Mouse (Mus musculus) neural tube, embryonic 11.5 days (tissue): ENCODE results near the gene Fcho2. TPM values are rescaled to one million over a fixed set of nuclear protein-coding genes. Genes with fewer than 3 reads are reported as not detected.
"Not testable (repeated sequence)": the region's sequence is repeated elsewhere in the genome, so short reads cannot be mapped to it uniquely, and the experiment has no call there.

Source experiments
- ATAC-seq: fragments of 200-750 bp; cut with Nextera tagmentation; 2 replicates; pipeline ENCODE4 v1.8.0; 2017; ENCODE audit warnings: moderate number of reproducible peaks, mild to moderate bottlenecking, moderate TSS enrichment, moderate library complexity; ENCODE audit not compliant: insufficient read depth, low FRiP score, low TSS enrichment
- DNase-seq: peaks from one replicate; pipeline ENCODE4 v3.0.0-alpha.2; 2015; ENCODE audit warnings: low spot score
- H3K27ac ChIP-seq: fragments of 300-500 bp; sonication (generic); 2 replicates; pipeline ENCODE4 v1.5.1; 2014; ENCODE audit warnings: low read depth, mild to moderate bottlenecking, low read length
- H3K27me3 ChIP-seq: fragments of 300-500 bp; sonication (generic); 2 replicates; pipeline ENCODE4 v1.6.1; 2014; ENCODE audit warnings: mild to moderate bottlenecking, low read length, mixed read lengths; ENCODE audit not compliant: control insufficient read depth, insufficient read depth
- H3K36me3 ChIP-seq: fragments of 300-500 bp; sonication (generic); 2 replicates; pipeline ENCODE4 v1.6.1; 2014; ENCODE audit warnings: mild to moderate bottlenecking, low read length, moderate library complexity, mixed read lengths; ENCODE audit not compliant: control insufficient read depth, insufficient read depth
- H3K4me1 ChIP-seq: fragments of 300-500 bp; sonication (generic); 2 replicates; pipeline ENCODE4 v1.6.1; 2014; ENCODE audit warnings: low read length, mixed read lengths; ENCODE audit not compliant: control insufficient read depth, insufficient read depth
- H3K4me2 ChIP-seq: fragments of 300-500 bp; sonication (generic); 2 replicates; pipeline ENCODE4 v1.6.1; 2014; ENCODE audit warnings: low read depth, mild to moderate bottlenecking, moderate library complexity
- H3K4me3 ChIP-seq: fragments of 300-500 bp; sonication (generic); 2 replicates; pipeline ENCODE4 v1.5.1; 2014; ENCODE audit warnings: low read depth, low read length
- H3K9ac ChIP-seq: fragments of 300-500 bp; sonication (generic); 2 replicates; pipeline ENCODE4 v1.6.1; 2014; ENCODE audit warnings: mild to moderate bottlenecking, low read length
- H3K9me3 ChIP-seq: fragments of 300-500 bp; sonication (generic); 2 replicates; pipeline ENCODE4 v1.6.1; 2016; ENCODE audit warnings: low read length; ENCODE audit not compliant: control insufficient read depth
- WGBS: fragments of 180-500 bp; shearing (Covaris S2); extraction: QIAGEN DNeasy Blood & Tissue Kit; methylation state at CpG from one replicate; pipeline ENCODE4 v1.1.7; 2014; 5-methylcytosine and 5-hydroxymethylcytosine counted together
- polyA plus RNA-seq: library from polyadenylated mRNA; unstranded; fragments of >200 nt; fragmentation: Nextera tagmentation; extraction: Ambion mirVana; gene quantifications from 2 replicates; pipeline ENCODE4 v1.2.1, GENCODE M21; 2014

Fcho2 gene
- polyA plus RNA-seq, 1 experiment from 2014 or later: 24.0 TPM

DNA sequence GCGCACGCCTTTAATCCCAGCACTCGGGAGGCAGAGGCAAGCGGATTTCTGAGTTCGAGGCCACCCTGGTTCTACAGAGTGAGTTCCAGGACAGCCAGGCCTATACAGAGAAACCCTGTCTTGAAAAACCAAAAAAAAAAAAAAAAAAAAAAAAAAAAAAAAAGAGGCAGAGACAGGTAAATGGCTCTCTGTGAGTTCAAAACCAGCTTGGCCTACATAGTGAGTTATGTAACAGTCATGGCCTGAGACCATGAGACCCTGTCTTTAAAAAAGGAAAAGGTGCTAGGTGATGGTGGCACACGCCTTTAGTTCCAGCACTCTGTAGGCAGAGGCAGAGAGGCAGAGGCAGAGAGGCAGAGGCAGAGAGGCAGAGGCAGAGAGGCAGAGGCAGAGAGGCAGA is 13.8 kb upstream of the Fcho2 start:
- H3K36me3 ChIP-seq, H3K4me2 ChIP-seq, H3K4me3 ChIP-seq, H3K27ac ChIP-seq, DNase-seq, H3K4me1 ChIP-seq, H3K9ac ChIP-seq, H3K27me3 ChIP-seq, ATAC-seq, H3K9me3 ChIP-seq: not testable (repeated sequence)
- WGBS: 95% methylated on average over 6 of the region's 6 CpGs

DNA sequence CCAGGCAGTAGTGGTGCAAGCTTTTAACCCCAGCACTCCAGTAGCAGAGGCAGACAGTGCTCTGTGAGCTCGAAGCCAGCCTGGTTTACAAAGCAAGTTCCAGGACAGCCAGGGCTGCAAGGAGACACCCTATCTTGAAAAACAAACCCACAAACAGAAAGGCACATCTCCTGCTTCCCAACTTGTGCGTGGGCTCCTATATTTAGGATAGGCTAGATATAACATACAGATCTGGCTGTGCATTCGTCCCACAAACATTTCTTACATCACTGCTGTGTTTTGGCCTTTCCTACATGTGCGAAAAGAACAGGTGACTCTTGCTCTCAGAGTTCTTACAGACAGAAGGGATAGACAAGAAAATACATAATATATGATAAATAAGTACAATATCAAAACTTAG is 10.3 kb upstream of the Fcho2 start:
- WGBS: 85% methylated on average over 4 of the region's 4 CpGs
- DNase-seq: no peak

DNA sequence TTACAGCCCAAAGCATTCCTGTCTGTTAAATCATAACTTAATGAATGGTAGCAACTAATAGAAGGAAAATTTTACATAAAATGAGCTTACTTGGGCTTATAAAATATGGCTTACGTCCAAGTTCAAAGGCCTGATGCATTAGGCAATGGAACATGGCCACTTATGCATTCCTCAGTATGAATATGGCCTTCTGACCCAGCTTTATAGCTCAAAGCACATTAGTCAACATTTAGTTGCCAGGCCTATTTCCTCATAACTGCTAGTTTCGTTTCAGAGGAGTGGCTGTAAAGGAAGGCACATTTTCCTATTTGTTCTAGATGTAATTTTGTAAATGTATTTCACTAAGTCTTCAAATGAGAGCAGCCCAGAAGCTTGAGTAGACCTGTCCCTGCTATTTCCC is 3.8 kb upstream of the Fcho2 start:
- no peak overlapping the region for H3K9ac ChIP-seq
- no peak overlapping the region for H3K4me3 ChIP-seq
- no peaks in the 10 kb centered on the region for H3K36me3 ChIP-seq
- no peaks in the 10 kb centered on the region for H3K9me3 ChIP-seq
- H3K27me3 ChIP-seq: no peaks in the 10 kb centered on the region
- H3K4me2 ChIP-seq: no peak overlapping the region
- no peak overlapping the region for H3K27ac ChIP-seq
- 76% methylated on average over 2 of the region's 2 CpGs for WGBS
- no peaks in the 10 kb centered on the region for H3K4me1 ChIP-seq
- ATAC-seq (no peak), DNase-seq (no peak)

More for the DNA sequence above, 10.3 kb upstream of the Fcho2 start:
- H3K9ac ChIP-seq: no peak overlapping the region
- H3K9me3 ChIP-seq: no peaks in the 10 kb centered on the region
- no peak overlapping the region for H3K4me2 ChIP-seq
- no peak overlapping the region for H3K27ac ChIP-seq
- H3K4me1 ChIP-seq: no peaks in the 10 kb centered on the region
- no peaks in the 10 kb centered on the region for H3K36me3 ChIP-seq
- H3K4me3 ChIP-seq: no peak overlapping the region
- H3K27me3 ChIP-seq: no peaks in the 10 kb centered on the region
- ATAC-seq: no peak

DNA sequence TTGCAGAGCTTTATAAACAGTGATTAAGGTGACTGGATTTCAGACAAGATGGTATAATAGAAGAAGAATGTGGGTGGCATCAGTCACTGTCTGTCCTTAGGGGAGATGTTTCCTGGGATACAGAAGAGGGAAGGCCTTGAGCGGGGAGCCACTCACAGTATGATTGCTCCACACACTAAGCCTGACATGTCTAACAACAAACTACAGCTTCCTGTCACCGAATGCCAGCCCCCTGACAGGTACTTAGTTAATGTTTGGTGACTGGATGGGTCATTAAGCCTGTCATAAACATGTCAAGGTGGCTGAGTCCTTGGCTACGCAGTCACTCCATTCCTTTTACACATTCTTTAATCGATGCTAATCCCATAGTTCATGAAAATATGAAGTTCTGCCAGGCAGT is 3.0 kb upstream of the Fcho2 start:
- ATAC-seq: no peak
- H3K4me1 ChIP-seq: no peaks in the 10 kb centered on the region

DNA sequence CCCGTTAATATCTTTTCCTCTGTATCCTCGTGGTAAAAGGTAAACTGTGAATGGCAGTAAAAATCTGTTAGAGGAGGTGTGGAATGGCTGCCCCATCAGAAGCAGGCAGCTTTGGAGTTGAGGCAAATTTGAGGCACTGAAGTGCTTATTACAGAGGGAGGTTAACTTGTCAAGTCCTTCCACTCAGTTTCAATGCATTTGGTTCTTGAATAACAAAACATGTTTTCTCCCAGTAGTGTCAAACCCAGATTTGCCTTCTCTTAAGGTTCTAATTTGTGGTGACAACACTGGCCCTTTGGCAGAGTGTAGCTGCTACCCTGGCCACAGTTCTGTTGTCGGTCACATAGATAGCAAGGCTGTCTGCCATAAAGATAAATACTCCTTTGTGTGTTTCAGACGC is 2.5 kb upstream of the Fcho2 start:
- Histone ChIP-seq H3K9ac (no peak overlapping the region), H3K27me3 (no peaks in the 10 kb centered on the region), H3K9me3 (no peaks in the 10 kb centered on the region), H3K4me2 (no peak overlapping the region), H3K4me1 (no peaks in the 10 kb centered on the region), H3K4me3 (no peak overlapping the region), H3K27ac (no peak overlapping the region), H3K36me3 (no peaks in the 10 kb centered on the region)
- DNase-seq (no peak), ATAC-seq (no peak)
- WGBS: 41% methylated on average over 4 of the region's 4 CpGs

More for the DNA sequence above, 3.0 kb upstream of the Fcho2 start:
- no peak for DNase-seq
- Histone ChIP-seq H3K27me3 (no peaks in the 10 kb centered on the region), H3K36me3 (no peaks in the 10 kb centered on the region), H3K4me3 (no peak overlapping the region), H3K9ac (no peak overlapping the region), H3K27ac (no peak overlapping the region), H3K9me3 (no peaks in the 10 kb centered on the region), H3K4me2 (no peak overlapping the region)
- WGBS: 58% methylated on average over 4 of the region's 4 CpGs

DNA sequence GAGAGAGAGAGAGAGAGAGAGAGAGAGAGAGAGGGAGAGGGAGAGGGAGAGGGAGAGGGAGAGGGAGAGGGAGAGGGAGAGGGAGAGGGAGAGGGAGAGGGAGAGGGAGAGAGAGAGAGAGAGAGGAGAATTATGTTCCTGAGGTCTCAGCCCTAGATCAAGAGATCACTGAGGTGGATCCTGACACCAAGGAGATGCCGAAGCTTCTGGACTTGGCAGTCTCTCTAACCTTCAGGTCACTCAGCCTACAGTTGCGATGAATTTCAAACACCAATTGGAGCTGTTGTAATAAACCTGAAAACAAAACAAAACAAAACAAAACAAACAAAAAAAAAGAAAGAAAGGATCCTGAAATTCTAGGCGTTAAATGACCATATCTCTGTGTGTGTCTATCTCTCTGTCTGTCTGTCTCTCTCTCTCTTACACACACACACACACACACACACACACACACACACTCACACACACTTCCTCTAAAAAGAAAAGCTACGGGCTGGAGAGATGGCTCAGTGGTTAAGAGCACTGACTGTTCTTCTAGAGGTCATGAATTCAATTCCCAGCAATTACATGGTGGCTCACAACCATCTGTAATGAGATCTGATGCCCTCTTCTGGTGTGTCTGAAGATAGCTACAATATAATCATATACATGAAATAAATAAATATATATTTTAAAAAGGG is 1.9 kb upstream of the Fcho2 start:
- 66% methylated on average over 4 of the region's 4 CpGs for WGBS
- not testable (repeated sequence) for H3K27me3 ChIP-seq, DNase-seq, H3K36me3 ChIP-seq, H3K4me2 ChIP-seq, H3K9ac ChIP-seq, H3K4me3 ChIP-seq, H3K4me1 ChIP-seq, H3K9me3 ChIP-seq, ATAC-seq, H3K27ac ChIP-seq

DNA sequence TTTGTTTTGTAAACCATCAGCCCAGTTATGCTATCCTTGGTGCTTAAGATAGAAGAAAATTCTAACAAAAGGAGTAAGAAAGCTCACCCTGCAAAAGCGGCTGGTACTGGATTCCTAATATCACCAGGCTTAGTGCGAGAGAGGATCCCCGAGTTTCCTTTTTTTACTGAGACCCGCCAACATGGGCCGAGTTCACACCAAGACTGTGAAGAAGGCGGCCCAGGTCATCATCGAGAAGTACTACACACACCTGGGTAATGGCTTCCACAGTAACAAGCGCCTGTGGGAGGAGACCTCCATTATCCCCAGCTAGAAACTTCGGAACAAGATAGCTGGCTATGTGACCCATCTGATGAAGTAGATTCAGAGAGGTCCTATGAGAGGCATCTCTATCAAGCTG is 1.3 kb upstream of the Fcho2 start:
- Histone ChIP-seq H3K4me2 (no peak overlapping the region), H3K9me3 (no peaks in the 10 kb centered on the region), H3K27me3 (no peaks in the 10 kb centered on the region), H3K9ac (no peak overlapping the region), H3K4me3 (no peak overlapping the region), H3K27ac (no peak overlapping the region), H3K36me3 (no peaks in the 10 kb centered on the region), H3K4me1 (no peaks in the 10 kb centered on the region)
- DNase-seq (no peak), ATAC-seq (no peak)
- 86% methylated on average over 9 of the region's 9 CpGs for WGBS

DNA sequence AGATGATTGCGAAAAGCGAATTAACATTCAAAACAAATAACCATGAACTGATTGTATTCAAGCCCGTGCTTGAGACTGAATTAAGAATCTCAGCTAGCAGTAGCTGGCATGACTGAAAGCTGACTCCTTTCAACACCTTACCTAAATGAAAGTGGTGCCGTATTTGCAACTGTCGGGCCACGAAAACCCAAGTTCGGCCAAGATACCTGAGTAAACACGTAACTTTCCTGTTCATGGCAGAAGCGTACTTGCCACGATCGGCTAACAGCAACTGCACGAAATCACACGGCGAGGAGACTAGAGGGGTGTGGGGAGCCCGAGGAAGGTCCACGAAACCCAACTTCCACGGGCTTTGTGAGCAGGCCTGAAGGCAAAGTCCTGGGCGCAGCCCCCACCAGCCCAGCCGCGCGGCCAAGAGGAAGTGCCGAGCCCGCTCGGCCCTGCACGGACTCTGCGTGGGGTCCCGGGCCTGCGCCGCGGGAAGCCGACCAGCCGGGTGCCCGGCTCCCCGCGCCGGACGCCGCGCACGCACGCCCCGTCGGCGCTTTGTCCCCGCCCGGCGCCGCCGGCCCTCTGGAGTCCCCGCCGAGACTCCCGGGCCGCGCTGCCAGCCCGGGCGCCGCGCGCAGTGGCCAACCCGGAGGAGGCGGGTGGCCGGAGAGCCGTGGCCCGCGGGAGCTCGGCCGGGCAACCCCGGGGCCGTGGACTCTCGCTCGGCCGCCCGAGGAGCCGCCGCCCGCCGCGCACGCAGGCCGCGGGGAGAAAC is 791 bp downstream of the Fcho2 start:
- H3K27ac ChIP-seq: peak overlapping the region; percentile 94
- no peaks in the 10 kb centered on the region for H3K4me1 ChIP-seq
- H3K9ac ChIP-seq: peak overlapping the region; percentile 94
- DNase-seq (peak; percentile 56), ATAC-seq (peak; percentile 71)
- WGBS: under 1% methylated on average over 42 of the region's 81 CpGs
- peak overlapping the region; percentile 59 for H3K4me2 ChIP-seq
- no peaks in the 10 kb centered on the region for H3K27me3 ChIP-seq
- H3K9me3 ChIP-seq: no peaks in the 10 kb centered on the region
- H3K36me3 ChIP-seq: no peaks in the 10 kb centered on the region
- peak overlapping the region; percentile 98 for H3K4me3 ChIP-seq
